Mouse (Mus musculus): ENCODE data around the gene Fancb.

The Fancb gene

DNA sequence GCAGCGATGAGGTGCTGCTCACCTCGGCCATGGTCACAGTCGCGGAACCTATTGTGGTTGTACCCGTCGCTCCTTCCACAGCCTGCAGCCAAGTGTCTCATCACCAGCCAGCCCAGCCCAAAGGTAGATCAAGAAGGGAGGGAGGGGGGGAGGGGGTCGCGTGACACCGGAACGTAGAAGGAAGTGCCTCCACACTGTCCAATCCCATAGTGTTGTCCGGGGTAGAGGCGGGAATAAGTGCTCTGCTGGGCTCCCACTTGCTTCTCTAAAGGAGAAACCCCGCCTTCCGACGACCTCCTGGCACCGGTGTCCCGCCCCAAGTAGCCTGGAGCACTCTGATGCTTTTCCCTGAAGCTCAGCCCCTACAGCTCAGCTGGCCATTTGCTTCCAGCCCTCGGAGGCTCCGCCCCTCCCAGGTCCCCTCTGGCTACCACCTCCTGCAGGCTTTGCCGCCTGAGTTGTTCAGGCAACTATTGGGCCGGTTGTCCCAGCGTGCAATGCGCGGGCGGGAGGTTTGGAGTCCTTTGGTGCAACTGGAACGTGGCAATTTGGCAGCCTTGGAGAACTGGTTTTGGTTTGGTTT, at the start of gene Fancb, which contains the start of gene Mospd2:
Fancb (plus strand) TSS at position 400 of the 583 bp plus-strand sequence.
Mospd2 (minus strand) TSS at position 183 of the 583 bp plus-strand sequence.
- DNase-seq: peak; percentile 85

GRCm38 (mm10) chrX:164941540-164941939, 38.9 kb upstream of the Fancb start:
- no peak for DNase-seq

- DNase-seq: peak; percentile 7
Measured at GRCm38 (mm10) chrX:164951858-164952576, 28.4 kb upstream of the Fancb start.

DNA sequence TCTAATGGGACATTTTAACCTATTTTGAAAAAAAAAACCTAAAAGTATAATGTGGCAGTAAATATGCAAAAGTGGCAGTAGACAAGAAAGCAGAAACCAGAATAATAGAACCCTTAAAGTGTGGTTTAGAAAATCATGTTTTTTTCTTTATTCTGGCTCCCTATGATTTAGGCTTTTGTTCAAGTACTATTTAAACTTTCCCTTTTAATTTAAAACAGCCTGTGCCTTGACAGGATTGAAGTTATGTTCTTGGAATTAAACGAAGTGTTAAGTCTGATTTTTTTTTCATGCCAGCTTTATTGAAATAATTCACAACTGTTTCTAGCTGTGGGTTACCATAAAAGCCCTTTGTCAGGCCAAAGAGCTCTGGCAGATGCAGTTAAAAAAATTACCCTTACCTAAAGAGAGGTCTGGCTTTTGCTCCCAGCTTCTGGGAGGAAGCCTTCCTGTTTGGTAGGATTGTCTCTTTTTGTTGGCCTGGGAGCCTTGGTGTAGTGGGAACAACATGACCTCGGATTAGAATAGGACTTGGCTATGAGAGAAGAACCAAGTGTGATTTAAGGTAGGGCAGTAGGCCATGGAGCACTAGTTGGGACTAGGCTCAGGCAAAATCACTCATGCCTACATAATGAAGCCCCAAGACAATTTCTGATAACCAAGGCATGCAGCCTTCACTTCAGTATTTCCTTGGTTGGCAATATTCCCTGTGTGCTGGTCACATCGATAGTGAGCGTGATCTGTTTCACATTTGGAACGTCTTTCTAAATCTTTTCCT, 27.6 kb upstream of the Fancb start:
- DNase-seq: no peak

GRCm38 (mm10) chrX:164965750-164966448, 14.5 kb upstream of the Fancb start:
- no peak for DNase-seq

GRCm38 (mm10) chrX:164971206-164971605, 9.2 kb upstream of the Fancb start:
- DNase-seq: no peak

DNA sequence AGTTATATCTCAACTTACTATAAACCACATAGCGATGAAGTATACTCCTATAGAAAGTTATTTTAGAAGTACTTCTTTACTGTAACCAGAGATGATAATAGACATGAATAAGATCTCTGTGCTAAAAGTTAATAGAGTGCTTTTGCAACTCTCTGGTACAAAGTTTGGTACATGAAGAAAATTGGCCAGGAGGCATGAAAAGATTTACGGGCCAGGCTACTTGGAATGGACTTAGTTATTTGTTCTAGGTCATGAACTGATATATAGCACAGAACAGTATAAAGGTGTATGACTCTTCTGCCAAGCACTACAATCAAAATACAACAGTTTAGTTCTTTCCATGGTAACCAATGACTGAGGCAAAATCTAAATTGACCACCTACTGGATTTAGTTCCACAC, 1.5 kb upstream of the Fancb start:
- no peak for DNase-seq

DNA sequence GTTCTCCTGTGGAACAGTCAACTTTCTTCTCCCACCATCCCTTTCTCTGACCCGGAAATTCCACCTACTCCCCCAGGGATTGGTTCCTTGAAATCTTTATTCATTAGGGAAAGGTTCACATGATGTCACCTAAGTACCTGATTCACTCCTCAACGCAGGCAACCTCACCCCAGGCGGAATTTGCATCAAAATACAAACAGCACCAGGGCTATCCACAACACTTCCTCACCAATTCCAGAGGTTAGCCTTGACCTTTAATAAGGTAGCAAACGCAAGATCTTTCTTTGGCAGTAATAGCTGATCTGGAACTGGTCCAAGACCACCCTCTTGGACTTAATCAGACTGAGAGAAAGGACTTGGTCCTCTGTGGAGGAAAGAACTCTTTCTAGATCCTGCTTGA, 22.7 kb downstream of the Fancb start:
- DNase-seq: no peak

DNA sequence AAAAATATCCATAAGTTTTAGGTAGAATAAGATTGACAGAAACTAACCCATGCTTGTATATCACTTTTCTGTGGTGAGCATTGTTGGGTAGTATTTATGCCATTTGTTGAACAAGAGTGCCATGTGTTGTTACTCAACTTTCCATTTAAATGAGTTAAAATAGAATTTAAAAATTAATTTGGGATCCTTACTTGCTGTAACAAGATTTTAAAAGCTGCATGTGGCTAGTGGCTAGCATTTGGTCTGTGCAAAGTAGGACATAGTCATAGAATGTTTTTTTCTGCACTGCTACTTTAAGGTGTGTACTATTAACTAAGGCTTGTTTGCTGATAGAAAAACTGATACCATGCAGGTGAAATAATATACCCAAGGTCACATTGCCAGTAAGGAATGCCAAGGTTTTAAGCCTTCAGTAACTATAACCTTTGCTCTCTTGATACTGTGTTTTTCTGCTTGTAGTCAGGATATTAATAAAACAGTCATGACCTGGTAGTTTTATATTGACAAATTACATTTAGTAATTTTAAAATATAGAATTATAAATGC, 24.5 kb downstream of the Fancb start, which contains the start of gene Gm17604:
Gm17604 (minus strand) TSS at position 51 of the 546 bp plus-strand sequence.
- no peak for DNase-seq
